Mouse (Mus musculus) MEL (cell line): ENCODE results near the gene Vps13d. TPM values are rescaled to one million over a fixed set of nuclear protein-coding genes. Genes with fewer than 3 reads are reported as not detected.

Source experiments
- DNase-seq: peaks from one replicate; pipeline ENCODE4 v3.0.0; 2011; ENCODE audit warnings: low read depth, low spot score
- H3K27ac ChIP-seq: 2 replicates; pipeline ENCODE4 v1.5.1; 2012; ENCODE audit warnings: low read depth, mild to moderate bottlenecking, control low read depth, low read length, moderate library complexity; ENCODE audit not compliant: control insufficient read depth
- H3K27me3 ChIP-seq, 2 experiments: fragments of 150-350 bp in 1 of 2; sonication (generic) in 1 of 2; 2 replicates each; pipeline ENCODE4 v1.6.1; 2012; ENCODE audit warnings: low read length in 2 of 2, mild to moderate bottlenecking in 2 of 2, improper control_type of control experiment in 1 of 2, moderate library complexity in 1 of 2; ENCODE audit not compliant: insufficient read depth in 2 of 2, control insufficient read depth in 1 of 2
- H3K36me3 ChIP-seq, 2 experiments: 2 replicates each; pipeline ENCODE4 v1.6.1; 2012 to 2014; ENCODE audit warnings: low read length in 2 of 2, improper control_type of control experiment in 1 of 2, inconsistent platforms in 1 of 2, mild to moderate bottlenecking in 1 of 2; ENCODE audit not compliant: insufficient read depth in 2 of 2, control insufficient read depth in 1 of 2
- H3K4me1 ChIP-seq, 2 experiments: fragments of 150-350 bp in 1 of 2; sonication (generic) in 1 of 2; 2 replicates each; pipeline ENCODE4 v1.6.1; 2012; ENCODE audit warnings: low read length in 2 of 2, improper control_type of control experiment in 1 of 2, mild to moderate bottlenecking in 1 of 2; ENCODE audit not compliant: insufficient read depth in 2 of 2, control insufficient read depth in 1 of 2
- H3K4me3 ChIP-seq, 2 experiments: fragments of 150-350 bp in 1 of 2; sonication (generic) in 1 of 2; 2 replicates each; pipeline ENCODE4 v1.5.1; 2012; ENCODE audit warnings: low read depth in 2 of 2, low read length in 2 of 2, mild to moderate bottlenecking in 2 of 2, moderate library complexity in 2 of 2, control low read depth in 1 of 2, improper control_type of control experiment in 1 of 2; ENCODE audit not compliant: control insufficient read depth in 1 of 2, insufficient read depth in 1 of 2
- H3K79me2 ChIP-seq: 2 replicates; pipeline ENCODE4 v1.6.1; 2012; ENCODE audit warnings: mild to moderate bottlenecking, low read length, moderate library complexity; ENCODE audit not compliant: control insufficient read depth, poor library complexity, insufficient read depth
- H3K9ac ChIP-seq: 2 replicates; pipeline ENCODE4 v1.6.1; 2012; ENCODE audit warnings: low read depth, mild to moderate bottlenecking, control low read depth, low read length, moderate library complexity; ENCODE audit not compliant: control insufficient read depth, poor library complexity, severe bottlenecking
- H3K9me3 ChIP-seq: fragments of 150-350 bp; sonication (generic); replicated peaks from 2 replicates; pipeline ENCODE4 v1.6.1; 2012; ENCODE audit warnings: mild to moderate bottlenecking, low read length, improper control_type of control experiment, moderate library complexity; ENCODE audit not compliant: insufficient read depth
- BHLHE40 ChIP-seq: IDR thresholded peaks from 2 replicates; pipeline ENCODE4 v1.6.1; 2012; ENCODE audit warnings: low read depth, mild to moderate bottlenecking, inconsistent platforms, low read length, improper control_type of control experiment, borderline replicate concordance
- CHD2 ChIP-seq: IDR thresholded peaks from 2 replicates; pipeline ENCODE4 v1.6.1; 2011; ENCODE audit warnings: low read length, improper control_type of control experiment
- CTCF ChIP-seq, 3 experiments: IDR thresholded peaks in 2 of 3; conservative IDR thresholded peaks in 1 of 3; 2 replicates each; pipeline ENCODE4 v1.5.1; 2011 to 2012; ENCODE audit warnings: low read length in 3 of 3, low read depth in 2 of 3, mild to moderate bottlenecking in 2 of 3, improper control_type of control experiment in 1 of 3, inconsistent platforms in 1 of 3, mixed read lengths in 1 of 3, moderate library complexity in 1 of 3; ENCODE audit not compliant: control insufficient read depth in 1 of 3, insufficient read depth in 1 of 3, poor library complexity in 1 of 3, severe bottlenecking in 1 of 3
- ELF1 ChIP-seq: IDR thresholded peaks from 2 replicates; pipeline ENCODE4 v1.6.1; 2014; ENCODE audit warnings: low read depth, mild to moderate bottlenecking, inconsistent platforms, low read length, improper control_type of control experiment, moderate library complexity
- GABPA ChIP-seq: IDR thresholded peaks from 2 replicates; pipeline ENCODE4 v1.6.1; 2012; ENCODE audit warnings: low read depth, mild to moderate bottlenecking, inconsistent platforms, low read length, improper control_type of control experiment, moderate library complexity
- GATA1 ChIP-seq: IDR thresholded peaks from 2 replicates; pipeline ENCODE4 v1.6.1; 2011; ENCODE audit warnings: low read depth, low read length, improper control_type of control experiment
- HCFC1 ChIP-seq: IDR thresholded peaks from 2 replicates; pipeline ENCODE4 v1.6.1; 2012; ENCODE audit warnings: low read depth, mild to moderate bottlenecking, inconsistent platforms, low read length, improper control_type of control experiment, moderate library complexity
- JUND ChIP-seq: IDR thresholded peaks from 2 replicates; pipeline ENCODE4 v1.6.1; 2011; ENCODE audit warnings: low read depth, mild to moderate bottlenecking, improper control_type of control experiment, low read length
- KAT2A ChIP-seq: conservative IDR thresholded peaks from 2 replicates; pipeline ENCODE4 v1.6.1; 2012; ENCODE audit warnings: low read depth, low read length, improper control_type of control experiment, inconsistent platforms
- MAFK ChIP-seq: IDR thresholded peaks from 2 replicates; pipeline ENCODE4 v1.6.1; 2011; ENCODE audit warnings: low read depth, mild to moderate bottlenecking, low read length, improper control_type of control experiment, borderline replicate concordance
- MAX ChIP-seq: IDR thresholded peaks from 2 replicates; pipeline ENCODE4 v1.6.1; 2011; ENCODE audit warnings: low read length, improper control_type of control experiment
- MAZ ChIP-seq: IDR thresholded peaks from 2 replicates; pipeline ENCODE4 v1.6.1; 2012; ENCODE audit warnings: low read depth, mild to moderate bottlenecking, inconsistent platforms, low read length, improper control_type of control experiment
- MEF2A ChIP-seq: IDR thresholded peaks from 2 replicates; pipeline ENCODE4 v1.6.1; 2014; ENCODE audit warnings: low read depth, mild to moderate bottlenecking, inconsistent platforms, low read length, improper control_type of control experiment; ENCODE audit not compliant: poor library complexity, insufficient replicate concordance, severe bottlenecking; ENCODE audit errors: extremely low read depth
- MXI1 ChIP-seq: IDR thresholded peaks from 2 replicates; pipeline ENCODE4 v1.6.1; 2011; ENCODE audit warnings: mild to moderate bottlenecking, low read depth, low read length, improper control_type of control experiment
- MYC ChIP-seq: IDR thresholded peaks from 2 replicates; pipeline ENCODE4 v1.6.1; 2011; ENCODE audit warnings: low read depth, mild to moderate bottlenecking, low read length, improper control_type of control experiment, moderate library complexity
- POLR2A ChIP-seq, 2 experiments: IDR thresholded peaks; 2 replicates each; pipeline ENCODE4 v1.6.1; 2011 to 2012; ENCODE audit warnings: low read length in 2 of 2, mild to moderate bottlenecking in 2 of 2, control low read depth in 1 of 2, improper control_type of control experiment in 1 of 2, low read depth in 1 of 2, moderate library complexity in 1 of 2; ENCODE audit not compliant: control insufficient read depth in 1 of 2, insufficient read depth in 1 of 2, poor library complexity in 1 of 2
- POLR2AphosphoS2 ChIP-seq: IDR thresholded peaks from 2 replicates; pipeline ENCODE4 v1.6.1; 2011; ENCODE audit warnings: low read length, improper control_type of control experiment
- RAD21 ChIP-seq: IDR thresholded peaks from 2 replicates; pipeline ENCODE4 v1.6.1; 2011; ENCODE audit warnings: mild to moderate bottlenecking, low read depth, low read length, improper control_type of control experiment
- RCOR1 ChIP-seq: IDR thresholded peaks from 2 replicates; pipeline ENCODE4 v1.6.1; 2012; ENCODE audit warnings: low read depth, mild to moderate bottlenecking, inconsistent platforms, low read length, improper control_type of control experiment
- SIN3A ChIP-seq: IDR thresholded peaks from 2 replicates; pipeline ENCODE4 v1.6.1; 2012; ENCODE audit warnings: low read length, improper control_type of control experiment, inconsistent platforms
- SMC3 ChIP-seq: IDR thresholded peaks from 2 replicates; pipeline ENCODE4 v1.6.1; 2011; ENCODE audit warnings: low read depth, low read length, improper control_type of control experiment
- TAL1 ChIP-seq: IDR thresholded peaks from 2 replicates; pipeline ENCODE4 v1.6.1; 2012; ENCODE audit warnings: mild to moderate bottlenecking, inconsistent platforms, low read length, moderate library complexity, mixed read lengths
- TBP ChIP-seq: IDR thresholded peaks from 2 replicates; pipeline ENCODE4 v1.8.0; 2011; ENCODE audit warnings: low read depth, low read length, improper control_type of control experiment
- TCF12 ChIP-seq: IDR thresholded peaks from 2 replicates; pipeline ENCODE4 v1.6.1; 2014; ENCODE audit warnings: low read depth, mild to moderate bottlenecking, inconsistent platforms, low read length, improper control_type of control experiment, moderate library complexity
- UBTF ChIP-seq: IDR thresholded peaks from 2 replicates; pipeline ENCODE4 v1.6.1; 2012; ENCODE audit warnings: low read depth, mild to moderate bottlenecking, inconsistent platforms, low read length, improper control_type of control experiment, moderate library complexity, borderline replicate concordance; ENCODE audit not compliant: insufficient read depth
- USF1 ChIP-seq: IDR thresholded peaks from 2 replicates; pipeline ENCODE4 v1.6.1; 2014; ENCODE audit warnings: low read depth, mild to moderate bottlenecking, inconsistent platforms, low read length, improper control_type of control experiment, moderate library complexity
- USF2 ChIP-seq, 2 experiments: IDR thresholded peaks; 2 replicates each; pipeline ENCODE4 v1.6.1; 2011 to 2012; ENCODE audit warnings: improper control_type of control experiment in 2 of 2, low read length in 2 of 2, borderline replicate concordance in 1 of 2, inconsistent platforms in 1 of 2, low read depth in 1 of 2, mild to moderate bottlenecking in 1 of 2; ENCODE audit not compliant: insufficient read depth in 1 of 2
- polyA plus RNA-seq, 2 experiments: library from polyadenylated mRNA; stranded (reverse) in 1 of 2; unstranded in 1 of 2; fragments of >175 nt in 1 of 2; fragments of >200 nt in 1 of 2; gene quantifications; 2 replicates each; pipeline versions ENCODE4 v1.2.1 to v1.2.4; 2012; ENCODE audit warnings: low replicate concordance in 2 of 2, low read depth in 1 of 2; ENCODE audit not compliant: insufficient read length in 2 of 2, insufficient read depth in 1 of 2, missing spikeins in 1 of 2
- total RNA-seq: library from RNA; depleted of rRNA; stranded (reverse); fragments of 300-350 nt; gene quantifications from 2 replicates; pipeline ENCODE4 v1.2.3, GENCODE M21; 2012

The Vps13d gene
- total and polyA plus RNA-seq, 3 experiments = 8.9 to 14.5 (median 13.2) TPM

GRCm38 (mm10) chr4:144961232-144961631, 233.6 kb downstream of the Vps13d start:
- no peaks in the 10 kb centered on the region for H3K9me3 ChIP-seq
- DNase-seq = no peak
- no peak overlapping the region for H3K27ac ChIP-seq
- H3K79me2 ChIP-seq = no peaks in the 10 kb centered on the region
- H3K9ac ChIP-seq = no peak overlapping the region
- peaks cover 0 to under 1% of the 10 kb centered on the region in 2 experiments; a peak in 2 of 4 replicates for H3K4me1 ChIP-seq
- H3K36me3 ChIP-seq = peaks cover 0 to 4% of the 10 kb centered on the region in 2 experiments; a peak in 2 of 4 replicates
- H3K4me3 ChIP-seq = no peak overlapping the region
- TF ChIP-seq POLR2A (IDR thresholded peaks at IDR 0.05; ENCODE audit: control insufficient read depth in 1 of 2, insufficient read depth in 1 of 2, low read depth in 1 of 2, low read length in 2 of 2, poor library complexity in 1 of 2) (no peak), USF2 (IDR thresholded peaks at IDR 0.05; ENCODE audit: borderline replicate concordance in 1 of 2, insufficient read depth in 1 of 2, low read depth in 1 of 2, low read length in 2 of 2) (no peak), SIN3A (no peak), CTCF (IDR thresholded peaks at IDR 0.05 in 2 of 3, conservative IDR thresholded peaks at IDR 0.05 in 1 of 3; ENCODE audit: control insufficient read depth in 1 of 3, insufficient read depth in 1 of 3, low read depth in 2 of 3, low read length in 3 of 3, poor library complexity in 1 of 3, severe bottlenecking in 1 of 3) (no peak), CHD2 (no peak), HCFC1 (no peak), ELF1 (no peak), MYC (no peak), RCOR1 (no peak), GATA1 (no peak), TBP (no peak), KAT2A (no peak), USF1 (no peak), MEF2A (no peak)
- no peaks in the 10 kb centered on the region for H3K27me3 ChIP-seq

- no peak for TF ChIP-seq MEF2A
- no peak for TF ChIP-seq GABPA
- no peak for TF ChIP-seq SIN3A
- no peak for TF ChIP-seq MAZ
- no peak for TF ChIP-seq CHD2
- no peak for TF ChIP-seq RAD21
- no peak for TF ChIP-seq TAL1
- TF ChIP-seq MAFK = no peak
- no peak for TF ChIP-seq MXI1
- TF ChIP-seq TBP = no peak
- no peak for TF ChIP-seq BHLHE40
- TF ChIP-seq POLR2AphosphoS2 = no peak
- TF ChIP-seq TCF12 = no peak
- no peak for TF ChIP-seq GATA1
- no peak for TF ChIP-seq ELF1
- TF ChIP-seq KAT2A = no peak
- TF ChIP-seq JUND = no peak
- TF ChIP-seq MAX = no peak
- TF ChIP-seq UBTF = no peak
- no peak for TF ChIP-seq SMC3
- H3K27me3 ChIP-seq = no peaks in the 10 kb centered on the region
Observed at GRCm38 (mm10) chr4:144960188-144960904, 234.5 kb downstream of the Vps13d start.

More at GRCm38 (mm10) chr4:144960188-144960904, 234.5 kb downstream of the Vps13d start:
- no peak overlapping the region for H3K27ac ChIP-seq
- H3K79me2 ChIP-seq = no peaks in the 10 kb centered on the region
- no peak overlapping the region for H3K9ac ChIP-seq
- peaks cover 3 to 6% of the 10 kb centered on the region in 2 experiments; a peak in 3 of 4 replicates for H3K4me1 ChIP-seq
- no peak for DNase-seq
- H3K4me3 ChIP-seq = no peak overlapping the region
- H3K36me3 ChIP-seq = peaks cover 0 to 4% of the 10 kb centered on the region in 2 experiments; a peak in 2 of 4 replicates
- no peaks in the 10 kb centered on the region for H3K9me3 ChIP-seq
